Mouse (Mus musculus): ENCODE results near the gene Vmn1r214. TPM values are rescaled to one million over a fixed set of nuclear protein-coding genes. Genes with fewer than 3 reads are reported as not detected.

Vmn1r214 gene
- not detected for polyA plus RNA-seq (2015; fragmentation: Illumina TruSeq; extraction: RNeasy Lipid Tissue Mini Kit (QIAGEN cat#74804); ENCODE audit: insufficient read depth, low replicate concordance)

DNA sequence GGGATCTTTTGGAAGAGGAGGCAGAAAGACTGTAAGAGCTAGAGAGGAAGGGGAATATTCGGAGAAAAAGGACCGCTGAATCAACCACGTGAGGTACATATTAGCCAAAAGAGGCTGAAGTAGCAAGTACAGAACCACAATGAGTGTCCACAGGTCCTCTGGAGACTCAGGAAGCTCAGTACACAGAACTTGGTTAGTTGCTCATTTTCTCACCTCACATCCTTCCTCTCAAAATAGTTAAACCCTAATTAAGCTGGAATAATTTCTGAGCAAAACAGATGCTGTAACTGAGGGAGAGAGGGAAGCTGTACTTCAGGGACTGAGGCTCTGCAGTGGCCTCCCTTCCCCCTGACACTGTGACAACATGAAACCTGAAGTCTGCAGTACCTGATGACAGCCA is at the start of gene Vmn1r214:
Gene Vmn1r214 (plus strand): TSS at position 301 of the 400 bp plus-strand sequence.

DNA sequence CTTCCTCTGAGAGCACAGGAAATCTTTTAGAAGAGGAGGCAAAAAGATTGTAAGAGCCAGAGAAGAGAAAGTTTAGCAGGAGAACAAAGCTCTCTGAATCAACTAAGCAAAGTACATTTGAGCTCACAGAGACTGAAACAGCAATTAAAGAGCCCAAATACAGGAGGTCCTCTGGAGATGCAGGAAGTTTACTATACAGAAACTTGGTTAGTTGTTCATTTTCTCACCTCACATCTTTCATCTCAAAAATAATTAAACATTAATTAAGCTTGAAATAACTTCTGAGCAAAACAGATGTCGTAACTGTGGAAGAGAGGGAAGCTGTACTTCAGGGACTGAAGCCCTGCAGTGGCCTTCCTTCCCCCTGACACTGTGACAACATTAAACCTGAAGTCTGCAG is 22.9 kb upstream of the Vmn1r214 start, which contains the start of gene Vmn1r213:
Gene Vmn1r213 (plus strand): TSS at position 301 of the 400 bp plus-strand sequence.

DNA sequence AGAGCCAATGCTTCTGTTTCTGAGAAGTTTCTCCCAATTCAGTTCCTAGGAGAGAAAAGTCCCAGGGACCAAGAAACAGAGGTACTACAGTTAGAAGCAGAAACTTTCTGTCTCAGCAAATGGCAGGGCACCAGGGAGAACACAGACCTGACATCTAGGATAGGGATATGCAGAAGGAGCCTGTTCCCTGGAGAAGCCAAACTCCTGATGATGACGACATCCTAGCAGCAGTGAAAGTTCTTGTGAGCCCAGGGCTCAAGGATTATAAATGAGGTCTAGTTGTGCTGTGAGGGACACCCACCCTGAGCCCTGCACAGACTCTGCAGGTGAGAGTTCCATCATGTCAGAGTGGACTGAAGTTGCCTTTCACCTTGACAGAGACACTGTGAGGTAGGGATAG is 37.5 kb downstream of the Vmn1r214 start, which contains the start of gene Vmn1r215:
Gene Vmn1r215 (plus strand): TSS at position 301 of the 400 bp plus-strand sequence.

Other genes starting within 250 kb of the Vmn1r214 start
- not detected for gene Vmn1r209, start 220.7 kb upstream of the Vmn1r214 start, polyA plus RNA-seq (2015; fragmentation: Illumina TruSeq; extraction: RNeasy Lipid Tissue Mini Kit (QIAGEN cat#74804); ENCODE audit: insufficient read depth, low replicate concordance)
- gene Vmn1r210, start 199.1 kb upstream of the Vmn1r214 start, polyA plus RNA-seq (2015; fragmentation: Illumina TruSeq; extraction: RNeasy Lipid Tissue Mini Kit (QIAGEN cat#74804); ENCODE audit: insufficient read depth, low replicate concordance) = not detected
- gene Vmn1r211, start 172.9 kb upstream of the Vmn1r214 start, polyA plus RNA-seq (2015; fragmentation: Illumina TruSeq; extraction: RNeasy Lipid Tissue Mini Kit (QIAGEN cat#74804); ENCODE audit: insufficient read depth, low replicate concordance) = not detected
- gene Vmn1r212, start 146.2 kb upstream of the Vmn1r214 start, polyA plus RNA-seq (2015; fragmentation: Illumina TruSeq; extraction: RNeasy Lipid Tissue Mini Kit (QIAGEN cat#74804); ENCODE audit: insufficient read depth, low replicate concordance) = not detected
- not detected for gene Vmn1r213, start 22.8 kb upstream of the Vmn1r214 start, polyA plus RNA-seq (2015; fragmentation: Illumina TruSeq; extraction: RNeasy Lipid Tissue Mini Kit (QIAGEN cat#74804); ENCODE audit: insufficient read depth, low replicate concordance)
- not detected for gene Vmn1r215, start 37.6 kb downstream of the Vmn1r214 start, polyA plus RNA-seq (2015; fragmentation: Illumina TruSeq; extraction: RNeasy Lipid Tissue Mini Kit (QIAGEN cat#74804); ENCODE audit: insufficient read depth, low replicate concordance)
- gene Vmn1r217, start 87.8 kb downstream of the Vmn1r214 start, polyA plus RNA-seq (2015; fragmentation: Illumina TruSeq; extraction: RNeasy Lipid Tissue Mini Kit (QIAGEN cat#74804); ENCODE audit: insufficient read depth, low replicate concordance) = not detected
- not detected for gene Vmn1r218, start 102.7 kb downstream of the Vmn1r214 start, polyA plus RNA-seq (2015; fragmentation: Illumina TruSeq; extraction: RNeasy Lipid Tissue Mini Kit (QIAGEN cat#74804); ENCODE audit: insufficient read depth, low replicate concordance)
- not detected for gene Vmn1r219, start 128.9 kb downstream of the Vmn1r214 start, polyA plus RNA-seq (2015; fragmentation: Illumina TruSeq; extraction: RNeasy Lipid Tissue Mini Kit (QIAGEN cat#74804); ENCODE audit: insufficient read depth, low replicate concordance)
- gene Vmn1r220, start 157.6 kb downstream of the Vmn1r214 start, polyA plus RNA-seq (2015; fragmentation: Illumina TruSeq; extraction: RNeasy Lipid Tissue Mini Kit (QIAGEN cat#74804); ENCODE audit: insufficient read depth, low replicate concordance) = not detected
- not detected for gene Vmn1r221, start 183.7 kb downstream of the Vmn1r214 start, polyA plus RNA-seq (2015; fragmentation: Illumina TruSeq; extraction: RNeasy Lipid Tissue Mini Kit (QIAGEN cat#74804); ENCODE audit: insufficient read depth, low replicate concordance)
- gene Vmn1r222, start 205.5 kb downstream of the Vmn1r214 start, polyA plus RNA-seq (2015; fragmentation: Illumina TruSeq; extraction: RNeasy Lipid Tissue Mini Kit (QIAGEN cat#74804); ENCODE audit: insufficient read depth, low replicate concordance) = not detected
- not detected for gene Vmn1r223, start 216.7 kb downstream of the Vmn1r214 start, polyA plus RNA-seq (2015; fragmentation: Illumina TruSeq; extraction: RNeasy Lipid Tissue Mini Kit (QIAGEN cat#74804); ENCODE audit: insufficient read depth, low replicate concordance)

Measured in spleen, adult 10 weeks (tissue).